Mouse (Mus musculus) naive thymus-derived CD4-positive, alpha-beta T cell, adult 2 months (primary cell): Measurements from ENCODE around the gene Zc3h6.

Source experiments
- DNase-seq: peaks from one replicate; pipeline ENCODE4 v3.0.0-alpha.2; 2011; ENCODE audit warnings: low read depth

The Zc3h6 gene

DNA sequence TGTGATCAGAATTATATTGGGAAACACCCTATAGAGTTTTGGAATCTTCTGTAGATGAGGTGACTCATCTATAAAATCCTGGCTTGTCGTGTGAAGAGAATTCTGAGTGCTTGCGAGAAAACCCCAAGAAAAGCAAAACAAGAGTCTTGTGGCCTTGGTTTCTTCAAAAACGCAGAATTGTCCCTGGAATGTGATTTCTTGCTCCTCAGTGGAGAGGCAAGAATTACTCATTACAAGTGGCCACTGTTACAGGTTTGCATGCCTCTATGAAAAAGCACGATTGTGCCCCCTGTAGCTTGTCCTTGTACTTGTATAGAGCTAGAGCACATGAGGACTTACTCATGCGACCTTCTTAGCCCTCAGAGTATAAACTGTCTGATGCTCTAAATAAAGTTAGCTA lies 68.2 kb downstream of the Zc3h6 start:
- DNase-seq = no peak

GRCm38 (mm10) chr2:129038426-129038936 lies 71.3 kb downstream of the Zc3h6 start:
- no peak for DNase-seq

- no peak for DNase-seq
These were observed 71.9 kb downstream of the Zc3h6 start for GRCm38 (mm10) chr2:129038937-129039631.

GRCm38 (mm10) chr2:129040567-129040966 lies 73.4 kb downstream of the Zc3h6 start:
- DNase-seq = no peak

DNA sequence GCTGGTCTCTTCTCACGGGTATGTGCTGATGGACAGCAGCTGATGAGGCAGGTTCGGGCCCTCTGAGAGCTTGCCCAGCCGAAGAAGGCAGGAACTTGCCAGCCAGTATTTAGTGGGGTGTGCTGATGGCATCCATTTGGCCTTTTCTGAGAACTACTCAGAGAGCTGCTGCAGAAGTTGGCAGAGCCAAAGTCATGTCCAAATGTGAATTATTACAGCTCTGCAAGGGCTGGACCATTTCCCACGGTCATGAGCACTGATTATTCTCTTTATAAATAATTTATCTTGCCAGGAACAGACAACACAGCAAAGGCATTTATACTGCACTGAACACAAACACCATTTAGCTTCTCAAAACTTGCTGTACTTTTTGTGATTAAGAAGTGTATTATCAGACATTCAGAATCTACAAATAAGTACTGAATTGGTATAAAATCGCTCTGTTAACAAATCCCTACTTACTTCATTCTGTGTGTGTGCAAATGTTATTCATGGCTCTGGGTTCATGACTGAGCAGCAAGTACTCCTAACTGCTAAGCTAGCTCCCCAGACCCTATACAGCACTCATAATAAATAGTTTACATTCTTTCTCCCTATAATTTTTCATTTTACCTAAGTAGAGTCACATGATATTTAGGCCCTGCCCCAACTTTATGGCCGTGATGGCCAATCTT lies 79.1 kb downstream of the Zc3h6 start:
- no peak for DNase-seq

DNA sequence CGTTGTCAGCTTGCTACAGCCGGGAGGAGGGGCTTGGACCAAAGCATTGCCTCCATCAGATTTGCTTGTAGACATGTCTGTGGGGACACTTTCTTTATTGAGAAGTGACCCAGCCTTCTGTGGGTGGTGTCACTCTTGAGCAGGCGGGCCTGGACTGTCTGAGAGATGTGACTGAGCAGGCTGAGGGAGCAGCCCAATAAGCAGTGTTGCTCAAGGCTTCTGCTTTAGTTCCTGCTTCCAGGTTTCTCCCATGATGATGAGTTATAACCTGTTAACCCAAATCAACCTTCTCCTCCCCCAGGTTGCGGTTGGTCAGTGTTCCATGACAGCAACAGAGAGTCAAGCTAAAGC lies 79.6 kb downstream of the Zc3h6 start:
- DNase-seq = no peak

GRCm38 (mm10) chr2:129047811-129048210 lies 80.6 kb downstream of the Zc3h6 start, which contains the start of gene Vinac1:
TSS of gene Vinac1 (minus strand) at chr2:129048172.
- DNase-seq = no peak

DNA sequence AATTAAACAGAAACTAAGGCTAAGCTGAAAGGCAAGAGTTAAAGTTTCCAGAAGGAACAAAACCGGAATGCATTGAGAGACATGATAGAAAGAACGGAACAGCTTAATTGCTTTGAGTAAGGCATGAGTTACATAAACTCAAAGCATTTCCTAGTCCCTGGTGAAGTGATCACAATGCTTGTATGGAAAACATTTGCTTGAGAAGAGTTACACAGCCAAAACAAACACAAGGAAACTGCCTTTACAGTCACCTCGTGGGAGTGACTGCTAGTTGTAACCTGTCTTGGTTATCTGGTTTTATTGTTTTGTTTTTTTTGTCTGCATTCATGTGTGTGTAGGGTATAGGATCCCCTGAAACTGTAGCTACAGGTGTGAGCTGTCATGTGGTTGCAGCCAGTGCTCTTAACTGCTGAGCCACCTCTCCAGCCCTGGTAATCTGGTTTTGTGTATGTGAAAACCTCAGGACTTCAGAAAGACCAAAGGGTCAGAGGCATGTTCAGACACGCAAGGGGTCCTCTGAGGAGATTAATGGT lies 85.3 kb downstream of the Zc3h6 start:
- no peak for DNase-seq

DNA sequence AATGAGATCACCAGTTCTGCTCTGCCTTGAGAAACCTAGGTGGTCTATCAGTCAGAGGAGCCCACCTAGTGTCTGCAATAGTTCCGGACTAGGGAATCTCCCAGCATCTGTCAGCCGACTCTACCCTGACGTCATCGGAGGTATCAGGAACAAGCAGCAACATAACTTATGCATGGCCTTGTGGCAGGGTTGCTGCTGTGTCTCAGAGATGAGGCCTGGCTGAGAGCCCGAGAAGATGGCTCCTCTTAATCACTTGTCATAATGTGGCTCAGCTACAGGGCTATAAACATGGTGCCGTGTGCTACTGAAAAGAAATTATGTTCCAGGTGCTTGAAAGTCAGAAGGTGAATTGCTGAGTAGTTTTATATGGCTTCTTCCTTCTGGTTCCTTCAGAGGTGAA lies 88.5 kb downstream of the Zc3h6 start:
- no peak for DNase-seq

- peak; percentile 50 for DNase-seq
These were observed 89.4 kb downstream of the Zc3h6 start for GRCm38 (mm10) chr2:129056597-129056996.

GRCm38 (mm10) chr2:129057256-129057655 lies 90.1 kb downstream of the Zc3h6 start:
- no peak for DNase-seq

GRCm38 (mm10) chr2:129057920-129058361 lies 90.7 kb downstream of the Zc3h6 start:
- DNase-seq = no peak

GRCm38 (mm10) chr2:129061456-129062059 lies 94.4 kb downstream of the Zc3h6 start:
- no peak for DNase-seq

GRCm38 (mm10) chr2:129065437-129066282 lies 98.5 kb downstream of the Zc3h6 start, which contains the start of gene Ttl:
TSS of gene Ttl (plus strand) at chr2:129065942.
- DNase-seq = peak; percentile 82

DNA sequence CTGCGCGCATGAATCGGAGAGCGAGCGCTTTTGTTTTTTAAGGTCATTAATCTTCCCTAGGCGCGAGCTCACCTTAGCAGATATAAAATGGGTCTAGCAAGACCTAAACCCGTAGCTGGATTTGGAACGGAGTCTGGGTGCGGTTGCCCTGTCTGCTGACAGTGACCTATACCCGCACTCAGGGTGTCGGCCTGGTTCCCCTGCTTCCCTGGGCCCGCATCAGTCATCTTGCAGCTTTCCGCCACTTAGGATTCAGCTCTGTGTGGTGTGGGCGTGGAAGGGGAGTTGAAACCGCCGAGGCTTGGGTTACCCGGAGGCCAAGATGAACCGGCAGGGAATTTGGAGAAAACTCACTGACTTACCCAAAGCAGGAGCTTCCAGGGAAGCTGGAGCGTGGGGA lies 99.1 kb downstream of the Zc3h6 start:
- DNase-seq = peak; percentile 62
